Mouse (Mus musculus) liver, adult 10 weeks (tissue): ENCODE data around the gene Cdc45. TPM values are rescaled to one million over a fixed set of nuclear protein-coding genes. Genes with fewer than 3 reads are reported as not detected.

ENCODE experiments used
- polyA plus RNA-seq: library from polyadenylated mRNA; stranded (reverse); fragments of 350-450 nt; fragmentation: Illumina TruSeq; extraction: RNeasy Lipid Tissue Mini Kit (QIAGEN cat#74804); gene quantifications from one replicate; pipeline ENCODE4 v1.2.3, GENCODE M21; 2014; ENCODE audit warnings: low read depth, low replicate concordance

Gene Cdc45
- polyA plus RNA-seq: 0.34 TPM

DNA sequence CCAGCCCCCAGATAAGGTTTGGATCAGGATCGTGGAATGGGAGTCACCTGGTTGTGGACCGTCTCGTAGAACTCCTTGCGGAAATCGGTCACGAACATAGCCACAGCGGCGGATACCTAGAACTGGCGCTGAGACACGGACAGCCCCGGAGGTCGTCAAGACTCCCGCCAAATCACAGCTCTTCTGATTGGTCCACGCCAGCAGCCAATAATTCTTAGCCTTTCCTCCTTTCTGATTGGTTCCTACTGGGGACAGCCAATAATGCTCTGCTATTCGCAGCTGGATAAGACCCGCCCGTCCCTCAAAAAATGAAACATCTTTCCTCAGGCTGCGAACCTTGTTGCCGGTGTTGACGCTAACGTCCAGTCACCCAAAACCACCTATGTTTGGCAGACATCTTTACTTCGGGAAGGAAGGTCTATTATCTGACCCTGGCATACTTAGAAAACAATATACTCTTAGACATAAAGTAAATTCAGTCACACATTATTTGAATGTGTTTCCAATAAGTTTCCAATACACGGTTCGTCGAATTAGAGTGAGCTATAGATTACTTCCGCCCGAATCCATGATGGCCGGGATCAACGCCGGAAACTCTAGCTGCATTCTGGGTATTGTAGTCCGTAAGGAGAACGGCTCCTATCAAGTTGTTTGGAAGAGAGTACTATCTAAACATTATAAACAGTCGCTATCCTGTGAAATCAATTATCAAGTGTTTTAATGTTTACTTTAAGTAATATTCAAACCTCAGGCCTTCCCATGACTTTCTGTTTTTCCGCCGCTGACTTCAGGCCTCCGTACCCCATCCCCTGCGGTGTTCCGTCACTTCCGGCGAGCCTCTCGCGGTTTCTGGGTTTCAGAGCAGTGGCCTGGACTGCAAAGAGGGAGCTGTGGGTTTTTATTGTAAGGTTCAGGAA lies at the start of gene Cdc45, which contains the start of gene Ufd1:
Gene Cdc45 (minus strand): TSS at position 520 of the 917 bp plus-strand sequence.
Gene Ufd1 (plus strand): TSS at position 312 of the 917 bp plus-strand sequence.

DNA sequence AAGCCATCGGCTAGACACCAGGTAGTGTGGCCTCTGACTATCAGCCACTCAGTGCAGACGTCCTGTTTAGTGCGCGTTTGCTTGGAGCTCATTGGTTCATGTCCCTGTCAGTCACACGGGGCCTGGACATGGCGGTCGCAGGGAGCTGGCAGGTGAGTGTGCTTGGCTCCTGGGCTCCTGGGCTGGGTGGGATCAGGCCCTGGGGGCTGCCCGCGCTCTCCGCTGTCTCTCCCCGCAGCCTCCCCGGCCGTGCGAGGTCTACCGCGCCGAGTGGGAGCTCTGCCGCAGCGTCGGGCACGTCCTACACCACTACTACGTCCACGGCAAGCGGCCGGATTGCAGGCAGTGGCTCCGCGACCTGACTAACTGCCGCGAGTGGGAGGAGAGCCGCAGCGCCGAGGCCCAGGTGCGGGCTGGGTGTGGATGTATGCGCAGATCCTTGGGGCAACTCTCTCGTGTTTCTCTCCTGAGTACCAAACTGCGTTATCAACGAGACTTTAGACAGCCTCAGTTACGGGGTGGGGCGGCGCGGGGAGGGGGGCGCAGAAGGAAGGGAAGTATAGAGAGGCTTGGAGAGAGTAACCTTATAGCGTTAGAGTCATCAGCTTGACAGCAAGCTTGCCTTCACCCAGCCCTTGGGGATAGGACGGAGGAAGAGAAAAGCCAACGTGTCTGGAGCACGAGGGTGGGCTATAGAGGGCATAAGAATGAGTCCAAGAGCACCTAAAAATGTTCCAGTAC lies 24.9 kb upstream of the Cdc45 start, which contains the start of the genes 2510002D24Rik and Gm28539:
Gene 2510002D24Rik (plus strand): TSS at position 111 of the 741 bp plus-strand sequence.
Gene Gm28539 (plus strand): TSS at position 117 of the 741 bp plus-strand sequence.

DNA sequence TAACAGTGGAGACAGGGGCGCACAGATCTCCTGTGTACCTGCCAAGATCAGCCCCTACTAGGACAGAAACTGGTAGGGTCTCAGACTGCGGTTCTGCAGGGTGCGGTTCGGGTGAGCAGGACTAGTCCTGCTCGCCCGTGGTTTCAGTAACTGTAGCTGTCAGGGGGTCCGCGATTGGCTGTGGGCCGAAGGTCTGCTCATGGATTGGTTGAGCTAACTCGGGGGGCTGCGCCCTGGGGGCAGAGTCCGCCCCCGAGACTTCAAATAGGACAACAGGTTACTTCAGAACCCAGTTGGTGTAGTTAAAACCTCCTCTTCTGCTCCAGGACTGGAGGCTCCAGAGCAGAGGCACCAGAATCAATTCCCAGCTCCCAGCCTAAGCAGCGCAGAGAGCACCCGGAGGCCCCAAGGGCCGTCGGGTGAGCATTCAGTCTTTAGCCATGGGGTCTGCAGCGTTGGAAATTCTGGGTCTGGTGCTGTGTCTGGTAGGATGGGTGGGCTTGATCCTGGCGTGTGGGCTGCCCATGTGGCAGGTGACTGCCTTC lies 35.2 kb downstream of the Cdc45 start, which contains the start of gene Cldn5:
Gene Cldn5 (plus strand): TSS at position 292 of the 545 bp plus-strand sequence.

Other genes with a start within 250 kb of the Cdc45 start
- gene Tbx1, start 221.3 kb downstream of the Cdc45 start, polyA plus RNA-seq: not detected
- not detected for gene Gp1bb, start 189.6 kb downstream of the Cdc45 start, polyA plus RNA-seq
- gene Gm49601, start 185.6 kb downstream of the Cdc45 start, polyA plus RNA-seq: not detected
- gene Sept5, start 182.0 kb downstream of the Cdc45 start, polyA plus RNA-seq: not detected
- gene Cldn5, start 35.1 kb downstream of the Cdc45 start, polyA plus RNA-seq: 0.37 TPM
- gene Ufd1, start 208 bp downstream of the Cdc45 start, polyA plus RNA-seq: 41.2 TPM
- 8.0 TPM for gene 2510002D24Rik, start 24.6 kb upstream of the Cdc45 start, polyA plus RNA-seq
- not detected for gene Gm28539, start 24.6 kb upstream of the Cdc45 start, polyA plus RNA-seq
- gene Mrpl40, start 64.9 kb upstream of the Cdc45 start, polyA plus RNA-seq: 46.3 TPM
- 5.7 TPM for gene Hira, start 65.0 kb upstream of the Cdc45 start, polyA plus RNA-seq